Mouse (Mus musculus) brain, embryonic 14.5 days (tissue): Measurements from ENCODE around the gene Apoa1.

Source experiments
- CTCF ChIP-seq: fragments of 200-500 bp; IDR thresholded peaks from 2 replicates; pipeline ENCODE4 v1.5.1; 2012; ENCODE audit warnings: inconsistent platforms, mild to moderate bottlenecking, moderate library complexity, borderline replicate concordance; ENCODE audit not compliant: insufficient read depth, insufficient read length; ENCODE audit errors: extremely low read depth
- POLR2A ChIP-seq: fragments of 200-500 bp; IDR thresholded peaks from 2 replicates; pipeline ENCODE4 v1.6.1; 2012; ENCODE audit warnings: mild to moderate bottlenecking, inconsistent platforms, borderline replicate concordance; ENCODE audit not compliant: poor library complexity, insufficient read depth, insufficient read length, severe bottlenecking; ENCODE audit errors: extremely low read depth

DNA sequence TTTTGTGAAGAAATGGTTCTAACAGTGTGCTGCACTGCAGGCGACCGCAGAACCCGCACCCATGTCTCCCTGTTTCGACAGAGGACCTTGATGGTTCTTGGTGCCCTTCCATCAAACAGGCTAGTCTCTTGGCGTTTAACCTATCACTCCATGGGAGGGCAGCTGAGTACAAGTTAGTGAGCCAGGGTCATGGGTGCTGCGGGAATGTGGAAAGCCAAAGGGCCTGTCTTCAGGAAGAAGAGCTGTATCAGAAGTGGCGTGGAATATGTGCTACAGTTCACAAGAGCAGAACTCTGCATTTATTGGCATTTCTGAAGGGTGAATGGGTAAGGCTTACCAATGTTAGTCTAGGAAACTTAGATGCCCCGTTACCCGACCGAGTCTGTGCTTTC, 13.4 kb upstream of the Apoa1 start:
- TF ChIP-seq CTCF (no peak), POLR2A (no peak)
